Mouse (Mus musculus): Measurements from ENCODE around the gene Gab2.
A peak's percentile ranks its signal among the peaks of the same experiment; 100 is the strongest.
"Not testable (repeated sequence)": the region's sequence is repeated elsewhere in the genome, so short reads cannot be mapped to it uniquely, and the experiment has no call there.

The Gab2 gene

DNA sequence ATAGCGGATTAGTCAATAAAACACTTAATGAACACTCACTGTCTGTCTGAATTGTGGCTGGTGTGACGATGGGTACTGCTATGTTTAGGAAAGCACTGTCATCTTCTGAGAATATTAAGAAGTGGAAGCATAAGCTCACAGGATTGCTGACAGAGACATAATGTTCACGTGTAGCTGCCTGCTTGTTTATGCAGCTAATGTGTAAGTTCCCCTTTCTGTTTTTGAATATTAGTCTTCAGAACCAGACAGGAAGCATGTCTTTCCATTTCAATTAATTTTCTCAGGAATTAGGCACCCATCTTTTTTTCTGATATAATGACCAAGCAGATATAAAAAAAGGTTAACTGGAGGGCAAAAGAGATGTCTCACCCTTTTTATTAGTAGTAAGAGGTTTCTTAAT is 55.1 kb downstream of the Gab2 start:
- no peak for DNase-seq (ENCODE audit: low spot score in 2 of 2)

DNA sequence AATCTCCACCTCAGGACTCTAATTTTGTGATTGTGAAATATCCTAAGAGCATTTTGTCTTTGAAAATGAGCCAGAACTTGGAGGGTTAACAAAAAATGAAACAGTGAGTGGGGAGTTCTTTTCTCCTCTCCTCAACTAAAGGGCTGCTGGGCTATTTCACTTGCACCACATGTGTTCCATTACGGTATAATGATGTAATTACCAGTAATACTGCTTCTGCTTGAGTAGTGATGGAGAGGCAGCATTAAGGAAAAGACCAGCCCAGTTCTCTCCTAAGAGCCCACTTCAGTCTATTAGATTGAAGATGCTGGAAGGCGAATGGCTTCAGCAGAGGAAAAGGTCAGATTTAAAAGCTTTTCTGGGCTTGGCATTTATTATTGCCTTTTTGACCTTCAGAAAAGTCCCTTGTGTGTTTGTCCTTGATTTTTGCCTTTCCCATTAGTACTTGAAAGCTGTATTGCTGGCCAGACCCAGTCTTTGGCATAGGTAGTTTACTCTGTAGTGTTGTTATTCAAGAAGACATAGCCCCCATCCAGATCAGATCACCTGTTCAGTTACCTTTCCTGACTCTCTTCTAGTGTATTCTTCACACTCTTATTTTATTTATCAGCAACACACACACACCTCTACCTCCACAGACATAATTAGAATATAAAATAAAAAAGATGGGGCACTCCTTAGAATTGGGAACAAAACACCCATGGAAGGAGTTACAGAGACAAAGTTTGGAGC is 69.9 kb downstream of the Gab2 start:
- no peak for DNase-seq (ENCODE audit: low spot score in 2 of 2)

DNA sequence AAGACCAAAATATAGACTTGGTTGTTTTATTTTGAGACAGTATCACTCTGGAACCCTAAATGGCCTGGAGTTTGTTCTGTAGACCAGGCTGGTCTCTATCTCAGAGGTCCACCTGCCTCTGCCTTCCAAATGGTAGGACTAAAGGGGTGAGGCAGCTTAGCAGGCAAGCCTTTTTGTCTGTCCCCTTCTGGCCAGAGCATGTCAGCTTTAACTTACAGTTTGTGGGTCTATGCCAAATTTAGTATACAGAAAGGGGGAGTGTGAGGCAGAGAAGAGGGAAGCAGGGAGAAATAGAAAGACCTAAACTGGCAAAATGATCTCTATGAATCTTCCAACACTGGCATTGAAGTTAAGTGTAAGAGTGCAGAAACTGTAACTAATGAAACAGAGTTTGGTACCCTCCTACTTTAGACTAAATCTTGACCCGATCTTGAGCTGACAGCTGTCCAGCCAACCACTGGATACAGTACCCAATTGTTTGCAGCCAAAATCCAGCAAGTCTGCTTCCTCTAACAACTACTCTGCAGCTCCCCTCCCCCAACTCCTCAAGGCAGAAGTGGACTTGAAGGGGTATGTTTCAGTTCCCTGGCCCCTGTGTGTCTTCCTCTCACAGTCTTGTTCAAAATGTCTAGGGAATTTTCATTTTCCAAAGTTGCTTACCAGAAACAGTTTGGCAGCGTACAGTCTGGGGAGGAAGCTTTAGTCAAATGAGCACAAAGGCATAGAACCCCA is 73.5 kb downstream of the Gab2 start:
- peak; percentile 35 to 62 for DNase-seq (ENCODE audit: low spot score in 2 of 2)

DNA sequence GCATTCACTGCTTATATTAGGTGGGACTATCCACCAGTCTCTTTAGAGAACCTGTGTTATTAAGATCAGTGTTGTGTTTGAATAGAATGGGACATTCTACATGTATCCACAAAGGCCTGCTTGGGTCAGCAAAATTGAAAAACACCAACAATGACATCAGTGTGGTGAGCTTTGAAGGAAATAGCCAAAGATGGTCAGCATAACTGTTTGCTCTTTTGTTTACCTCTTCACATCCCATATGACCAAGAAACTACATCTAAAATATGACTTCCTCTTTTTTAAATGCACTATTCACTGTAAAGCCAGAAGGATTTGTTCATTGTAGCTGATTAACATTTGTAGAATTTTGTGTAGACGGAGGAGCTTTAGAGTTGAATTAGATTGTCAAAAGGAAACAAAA is 82.9 kb downstream of the Gab2 start:
- DNase-seq (ENCODE audit: low spot score in 2 of 2), result no peak

DNA sequence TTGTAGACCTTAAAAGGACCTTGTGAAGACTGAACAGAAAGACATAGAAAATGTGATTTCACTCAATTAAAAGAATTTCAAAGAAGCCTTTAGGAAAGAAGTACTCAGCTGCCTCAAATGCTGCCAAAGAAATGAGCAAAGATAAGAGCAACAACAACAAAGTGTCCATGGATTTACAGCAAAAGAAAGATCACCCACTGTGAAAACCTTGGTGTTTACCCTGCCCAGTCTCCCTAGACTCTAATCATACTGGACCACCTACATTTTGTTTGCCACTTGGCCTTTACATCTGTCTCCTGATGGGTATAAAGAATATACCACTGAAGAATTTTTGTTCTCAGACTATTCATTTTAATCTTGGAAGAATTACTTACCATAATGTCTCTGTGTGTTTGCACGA is 89.7 kb downstream of the Gab2 start:
- no peak for DNase-seq (ENCODE audit: low spot score in 2 of 2)

DNA sequence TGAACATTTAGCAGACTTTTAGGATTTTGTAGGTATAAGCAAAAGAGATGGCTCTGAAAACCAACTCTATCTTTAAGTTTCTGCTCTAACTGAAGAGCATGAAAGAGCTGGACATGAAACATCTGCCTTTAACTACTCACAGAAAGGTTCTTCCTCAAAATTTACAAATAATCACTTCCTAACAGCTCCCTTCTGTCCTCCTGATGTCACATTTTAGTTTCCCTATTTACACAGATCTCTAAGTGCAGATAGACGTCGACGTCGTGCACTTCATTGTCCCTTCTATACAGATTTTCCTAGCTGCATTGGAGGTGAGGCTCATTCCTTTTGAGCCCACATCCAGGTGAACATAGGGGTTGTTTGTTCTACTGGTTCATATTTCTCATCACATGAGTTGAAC is 90.3 kb downstream of the Gab2 start:
- DNase-seq (ENCODE audit: low spot score in 2 of 2), result no peak

DNA sequence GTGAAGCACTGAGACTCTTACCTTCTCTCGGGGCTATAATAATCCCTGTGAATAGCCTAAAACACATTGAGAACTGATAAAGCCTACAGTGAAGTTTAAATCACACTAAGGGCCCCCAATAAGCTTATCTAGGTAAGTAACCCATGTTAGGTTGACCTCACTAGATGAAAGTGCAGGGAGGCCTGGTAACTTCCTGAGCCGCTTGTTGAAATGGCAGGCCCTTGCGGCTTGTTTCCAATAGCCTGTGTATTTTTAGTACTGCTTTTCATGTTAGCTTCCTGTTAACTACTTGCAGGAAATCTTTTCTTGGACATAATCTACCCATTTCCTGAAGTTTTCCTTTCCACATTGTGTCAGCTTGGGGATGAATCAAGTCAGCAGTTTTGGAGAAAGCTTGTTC is 90.7 kb downstream of the Gab2 start:
- no peak for DNase-seq (ENCODE audit: low spot score in 2 of 2)

DNA sequence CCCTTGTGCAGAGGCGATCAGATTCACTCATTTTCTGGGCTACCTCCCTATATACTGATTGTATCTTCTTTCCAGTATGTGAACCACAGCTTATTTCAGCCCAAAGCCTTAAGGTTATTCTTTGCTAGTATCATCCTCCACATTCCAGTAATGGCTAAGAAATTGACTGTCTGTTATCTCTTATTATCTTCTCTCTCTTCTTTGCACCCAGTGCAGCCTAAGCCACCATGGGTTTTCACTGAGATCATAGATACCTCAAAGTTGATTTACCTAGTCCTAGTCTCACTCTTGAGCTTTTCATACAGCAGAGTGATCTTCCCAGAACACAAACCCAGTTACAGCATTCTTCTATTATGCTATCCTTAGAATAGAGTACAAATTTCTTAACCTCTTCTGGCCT is 100.5 kb downstream of the Gab2 start:
- DNase-seq (ENCODE audit: low spot score in 2 of 2), result no peak

DNA sequence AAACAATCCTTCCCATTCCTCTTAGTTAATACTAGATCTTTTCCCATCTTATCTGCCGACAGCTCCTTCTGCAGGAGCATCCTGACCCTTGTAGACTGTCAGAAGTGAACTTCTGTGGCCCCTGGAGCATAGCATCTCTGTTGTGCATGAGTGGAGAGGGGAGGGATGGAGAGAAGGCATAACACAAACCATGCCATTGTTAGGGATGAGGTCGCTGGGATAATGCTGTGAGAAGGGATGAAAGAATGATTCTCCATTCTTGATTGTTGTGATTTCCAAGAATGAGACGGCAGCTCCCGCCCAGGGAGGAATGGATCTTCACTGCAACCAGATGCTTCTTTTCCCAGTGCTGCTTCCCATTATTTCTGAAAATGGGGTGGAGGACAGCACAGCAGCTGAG is 102.0 kb downstream of the Gab2 start:
- DNase-seq (ENCODE audit: low spot score in 2 of 2), result no peak

DNA sequence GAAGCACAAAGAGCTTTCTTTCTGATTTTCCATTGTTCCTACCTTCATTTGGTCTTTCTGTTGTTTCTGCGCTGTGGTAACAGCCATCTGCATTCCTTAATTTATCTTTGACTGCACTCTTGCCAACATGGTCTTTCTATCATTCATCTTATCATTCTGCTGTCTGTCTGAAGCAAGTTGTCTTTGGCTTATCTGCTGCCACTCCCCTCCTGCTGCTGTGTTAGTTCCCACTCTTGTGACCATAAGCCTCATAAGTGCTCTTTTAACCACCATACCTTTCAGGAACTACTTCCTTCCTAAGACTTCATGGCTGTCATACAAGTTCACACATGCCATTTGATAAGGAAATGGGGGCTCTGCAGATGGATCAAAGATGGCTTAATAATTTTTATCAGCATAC is 102.6 kb downstream of the Gab2 start:
- DNase-seq (ENCODE audit: low spot score in 2 of 2), result no peak

DNA sequence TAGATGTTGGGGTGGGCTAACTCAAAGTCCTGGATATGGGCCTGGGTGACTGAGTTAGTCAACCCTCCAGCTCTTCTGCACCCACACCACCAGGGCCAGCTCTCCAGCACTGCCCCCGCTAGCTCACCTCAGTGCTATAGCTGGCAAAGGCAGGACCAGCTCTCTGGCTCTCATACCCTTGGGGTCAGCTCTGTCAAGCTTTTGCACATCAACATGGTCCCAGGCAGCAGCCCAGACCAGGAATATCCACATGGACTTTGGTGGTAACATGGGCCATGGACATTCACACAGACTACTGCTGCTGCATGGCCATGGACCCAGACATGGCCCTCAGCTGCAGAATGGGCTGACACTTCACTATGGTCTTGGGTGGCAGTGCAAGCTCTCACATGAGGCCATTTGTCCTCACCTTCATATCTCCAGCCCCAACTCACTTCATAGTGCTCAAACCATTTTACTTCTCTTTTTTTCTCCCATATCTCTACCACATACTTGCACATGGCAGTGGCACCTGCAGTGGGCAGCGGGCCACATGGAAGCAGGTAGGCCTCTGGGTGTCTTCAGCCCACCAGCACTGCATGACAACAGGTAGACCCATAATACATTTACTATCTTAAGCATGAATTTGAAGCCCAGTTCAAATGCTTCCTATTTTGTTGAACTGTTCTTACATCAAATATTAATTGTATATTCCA is 106.1 kb downstream of the Gab2 start:
- DNase-seq (ENCODE audit: low spot score in 2 of 2), result no peak

DNA sequence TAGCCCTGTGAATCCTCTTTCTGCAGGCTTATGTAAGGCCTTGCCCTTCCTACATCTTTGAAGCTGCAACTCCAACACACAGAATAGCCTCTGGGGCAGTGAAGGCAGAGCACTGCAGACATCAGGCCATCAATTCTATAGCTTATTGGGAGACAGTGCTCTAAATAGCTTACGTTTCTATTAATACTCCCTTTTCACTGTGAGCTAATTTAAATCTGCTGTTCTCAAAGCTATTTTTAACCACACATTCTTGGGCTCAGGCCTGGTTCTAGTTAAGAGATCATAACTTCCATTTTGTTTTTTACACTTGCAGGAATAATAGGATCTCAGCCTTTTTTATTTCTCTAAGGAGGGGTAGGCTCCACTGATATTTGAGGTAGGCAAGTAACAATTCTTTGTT is 107.7 kb downstream of the Gab2 start:
- DNase-seq (ENCODE audit: low spot score in 2 of 2), result no peak

DNA sequence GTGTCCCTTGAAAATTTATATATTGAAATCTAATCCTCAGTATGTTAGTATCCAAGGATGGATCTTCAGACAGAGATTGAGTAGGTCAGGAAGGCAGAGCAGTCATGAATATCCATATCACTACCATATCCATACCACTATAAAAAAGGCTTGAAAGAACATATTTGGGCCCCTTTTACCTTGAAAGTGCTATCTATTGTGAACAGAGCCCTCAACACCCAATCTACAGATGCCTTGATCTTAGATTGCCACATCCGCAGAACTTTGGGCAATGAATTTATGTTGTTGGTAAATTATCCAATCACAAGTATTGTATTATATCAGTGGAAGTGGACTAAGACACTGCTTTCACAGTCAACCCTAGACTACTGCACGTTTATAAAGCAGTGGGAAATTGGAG is 122.5 kb downstream of the Gab2 start:
- DNase-seq (ENCODE audit: low spot score in 2 of 2), result no peak

DNA sequence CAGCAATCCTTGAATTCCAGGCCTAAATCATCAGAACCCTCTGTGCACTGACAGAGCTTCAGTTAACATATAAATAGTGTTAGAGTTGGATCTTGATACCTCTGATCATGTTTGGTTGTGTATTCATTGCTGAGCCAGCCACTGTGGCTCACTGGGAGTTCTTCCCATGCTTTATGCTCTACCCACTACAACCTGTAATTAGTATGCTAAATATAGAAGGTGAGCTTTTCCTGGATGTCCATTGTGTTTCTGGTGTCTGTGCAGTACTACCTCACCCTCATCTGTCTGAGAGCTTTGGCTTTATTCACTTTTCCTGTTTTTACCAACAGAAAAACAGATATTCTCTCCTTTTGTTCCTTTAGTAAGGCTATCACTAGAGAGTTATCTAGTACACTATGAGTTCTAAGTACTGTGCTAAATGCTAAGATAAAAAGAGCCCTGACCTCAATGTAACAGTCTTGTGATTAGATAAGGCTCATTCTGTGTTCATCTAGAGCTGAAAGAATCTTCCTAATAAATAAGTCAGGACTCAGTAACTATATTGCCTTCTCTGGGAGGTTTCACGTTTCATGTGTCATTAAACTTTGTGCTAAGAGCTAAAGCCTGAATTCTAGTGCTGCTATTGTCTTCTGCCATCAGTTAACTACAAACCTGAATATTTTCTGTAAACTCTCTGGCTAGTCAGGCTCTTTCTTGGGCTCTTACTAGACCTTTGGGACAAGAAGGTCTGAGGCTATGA is 127.6 kb downstream of the Gab2 start:
- no peak for DNase-seq (ENCODE audit: low spot score in 2 of 2)

DNA sequence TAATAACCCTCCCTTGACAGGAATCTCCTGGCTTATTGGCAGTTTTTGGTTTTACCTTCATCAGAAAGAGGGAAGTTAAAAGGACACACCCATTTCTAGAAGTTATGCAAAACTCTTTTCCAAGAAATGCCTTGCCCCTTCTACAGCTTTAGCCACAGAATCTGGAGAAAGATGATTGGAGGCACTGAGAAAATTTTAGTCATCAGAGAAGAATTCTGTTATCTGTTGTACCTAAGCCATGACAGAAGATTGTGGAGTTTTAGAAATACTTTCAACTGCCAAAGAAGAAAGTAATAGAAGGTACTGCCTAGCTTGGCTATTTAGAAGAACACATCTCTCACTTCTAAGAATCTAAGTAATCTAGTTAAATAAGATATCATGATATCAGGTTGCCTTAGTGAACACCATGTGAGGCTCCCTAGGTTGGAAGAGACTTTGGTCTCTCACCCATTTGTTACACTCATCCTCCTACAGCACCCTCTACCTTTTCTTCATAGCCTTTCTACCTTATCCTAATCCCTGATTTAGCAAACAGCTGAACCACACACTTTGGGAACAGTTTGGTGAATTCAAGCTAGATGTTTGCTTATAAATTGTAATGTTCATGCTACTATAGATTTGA is 128.8 kb downstream of the Gab2 start:
- DNase-seq (ENCODE audit: low spot score in 2 of 2), result no peak

DNA sequence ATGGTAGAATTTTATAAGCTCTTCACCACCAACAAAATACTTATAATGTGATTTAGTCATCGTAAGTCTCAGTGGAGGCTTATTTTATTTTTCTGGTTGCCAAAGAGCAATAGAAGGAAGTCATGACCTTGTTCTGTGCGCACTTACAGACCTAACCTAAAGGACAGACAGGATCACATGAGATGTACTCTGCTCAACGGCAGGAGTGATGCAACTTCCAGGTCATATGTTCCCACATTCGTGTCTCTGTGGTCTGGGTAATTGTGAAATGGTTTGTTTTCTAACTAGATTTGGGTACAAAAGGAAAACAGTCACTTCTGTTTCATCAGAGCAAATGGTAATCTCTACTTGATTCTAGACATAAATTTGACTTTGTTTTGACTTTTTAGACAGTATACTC is 129.7 kb downstream of the Gab2 start:
- no peak for DNase-seq (ENCODE audit: low spot score in 2 of 2)

DNA sequence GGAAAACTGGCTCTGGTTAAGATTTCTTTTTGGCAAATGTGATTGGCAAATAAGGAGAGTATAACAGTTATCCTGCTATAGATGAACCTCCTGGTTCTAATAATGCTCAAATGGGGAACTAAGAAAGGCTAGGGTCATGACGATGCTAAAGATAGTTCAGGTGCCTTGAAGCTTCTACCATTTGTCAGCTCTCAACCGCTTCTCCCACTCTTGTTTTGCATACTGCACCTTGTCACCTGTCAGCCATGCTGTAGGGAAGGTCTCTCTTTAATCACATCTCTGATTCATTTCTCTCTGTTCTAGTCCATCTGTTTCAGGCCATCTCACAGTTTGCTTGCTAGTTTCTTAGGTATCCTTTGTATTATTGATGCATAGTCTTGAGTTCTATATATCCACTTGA is 142.4 kb downstream of the Gab2 start:
- no peak for DNase-seq (ENCODE audit: low spot score in 2 of 2)

DNA sequence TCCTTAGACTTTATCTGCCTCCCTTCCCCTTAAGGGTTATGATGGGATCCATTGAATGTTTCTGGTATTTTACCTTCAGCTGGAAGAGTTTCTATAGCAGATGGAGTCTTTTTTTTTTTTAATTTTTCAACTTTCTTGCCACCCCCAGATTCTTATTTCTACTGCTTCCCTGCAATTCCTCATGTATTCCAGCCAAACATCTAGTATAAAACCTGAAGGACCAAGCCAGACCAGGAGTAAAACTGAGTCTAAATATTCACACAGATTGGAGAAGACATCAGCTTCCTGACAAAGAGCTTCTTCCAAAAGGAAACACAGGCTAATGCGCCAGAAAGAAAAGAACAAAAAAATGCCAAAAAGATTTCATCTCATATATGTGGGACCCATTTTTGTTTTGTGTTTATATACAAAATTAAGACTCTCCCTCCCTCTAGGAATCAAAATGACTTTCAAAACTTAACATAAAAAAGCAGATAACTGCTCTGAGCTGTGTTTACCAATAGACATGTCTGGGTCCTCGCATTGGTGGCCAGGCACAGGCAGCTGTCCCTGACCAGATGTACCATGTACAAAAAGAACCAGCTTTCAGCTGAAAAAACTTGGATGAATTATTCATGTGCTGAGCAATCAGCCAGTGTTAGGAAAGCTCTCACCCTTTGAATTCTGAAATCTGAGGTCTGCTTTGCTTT is 164.0 kb downstream of the Gab2 start:
- no peak for DNase-seq (ENCODE audit: low spot score in 2 of 2)

DNA sequence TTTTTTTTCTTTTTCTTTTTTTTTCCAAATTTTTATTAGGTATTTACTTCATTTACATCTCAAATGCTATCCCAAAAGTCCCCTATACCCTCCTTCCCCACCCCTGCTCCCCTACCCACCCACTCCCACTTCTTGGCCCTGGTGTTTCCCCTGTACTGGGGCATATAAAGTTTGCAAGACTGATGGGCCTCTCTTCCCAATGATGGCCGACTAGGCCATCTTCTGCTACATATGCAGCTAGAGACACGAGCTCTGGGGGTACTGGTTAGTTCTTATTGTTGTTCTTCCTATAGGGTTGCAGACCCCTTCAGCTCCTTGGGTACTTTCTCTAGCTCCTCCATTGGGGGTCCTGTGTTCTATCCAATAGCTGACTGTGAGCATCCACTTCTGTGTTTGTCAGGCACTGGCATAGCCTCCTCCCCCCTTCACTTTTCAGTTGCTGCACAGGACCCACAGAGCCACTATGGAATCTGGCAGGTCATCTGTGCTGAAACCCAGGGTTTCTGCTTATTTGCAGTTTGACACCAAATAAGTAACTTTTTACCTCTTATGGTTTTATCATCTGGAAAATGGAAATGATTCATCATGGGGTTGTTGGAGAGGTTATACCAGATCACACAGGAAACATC is 164.7 kb downstream of the Gab2 start:
- DNase-seq (ENCODE audit: low spot score in 2 of 2), result not testable (repeated sequence)

DNA sequence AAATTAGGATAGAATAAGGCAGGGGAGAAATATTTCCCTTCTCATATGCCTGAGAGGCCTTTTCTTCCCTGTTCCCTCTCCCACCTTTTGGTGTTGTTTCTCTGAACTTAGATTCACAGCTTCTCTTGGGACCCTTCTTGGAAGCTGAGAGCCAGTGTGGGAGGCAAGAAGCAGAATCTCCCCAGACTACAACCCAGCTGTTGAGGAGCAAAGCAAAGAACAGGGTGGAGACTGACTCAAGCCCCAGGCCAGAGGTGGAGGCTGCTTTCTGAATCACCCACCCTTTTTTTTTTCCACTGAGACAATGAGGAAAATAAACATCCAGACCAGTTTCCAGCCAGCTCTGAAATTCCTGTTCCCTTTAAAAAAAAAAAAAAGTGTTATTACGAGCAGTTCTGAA is 166.3 kb downstream of the Gab2 start:
- no peak for DNase-seq (ENCODE audit: low spot score in 2 of 2)

DNA sequence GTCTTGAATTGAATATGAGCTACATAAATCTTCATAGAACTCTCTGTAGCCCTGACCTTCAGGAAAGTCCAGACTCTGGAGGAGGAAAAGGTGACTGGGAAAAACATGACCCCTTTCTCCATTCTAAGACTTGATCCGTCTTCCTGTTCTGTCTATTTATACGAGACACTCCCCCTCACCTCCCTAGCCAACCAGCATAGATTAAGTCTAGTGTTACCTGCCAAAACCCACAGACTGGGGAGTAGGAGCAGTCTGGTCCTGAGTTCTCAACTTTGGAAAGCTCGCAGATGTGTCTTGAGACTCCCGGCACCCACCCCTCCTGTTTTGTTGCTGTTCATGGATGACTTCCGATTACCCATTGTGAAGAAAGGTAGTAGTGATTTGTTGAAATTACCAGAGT is 166.8 kb downstream of the Gab2 start:
- DNase-seq (ENCODE audit: low spot score in 2 of 2), result no peak

All from spleen, postnatal 4 days (tissue).